ENCODE assay signal across 9 mouse cellular contexts in genomic region chr4:136981347-136981746, GRCm38 (mm10). TPM values are rescaled to one million over a fixed set of nuclear protein-coding genes. Genes with fewer than 3 reads are reported as not detected.
A peak's percentile ranks its signal among the peaks of the same experiment; 100 is the strongest.
DNase-seq lines count a peak whose midpoint lies in the region; ATAC-seq lines count a peak whose summit lies in the region.
"Had no signal": no experiment of that assay in that cellular context is flagged by ENCODE, and none has a peak within 500 bp of the region (broad histone marks: within the 10 kb centered on the region; RNA-seq: fewer than 3 reads in every experiment).

No protein-coding gene starts in this region.

- WGBS in hindbrain, embryonic 15.5 days: 7% methylated on average over 12 of the region's 12 CpGs

- no peak overlapping the region for H3K9ac ChIP-seq in hindbrain, embryonic 15.5 days
- H3K9ac ChIP-seq: lung, embryonic 15.5 days had no signal

- H3K4me1 ChIP-seq in hindbrain, embryonic 15.5 days (replicated peaks): peaks cover 32% of the 10 kb centered on the region

- peak; percentile 82 for ATAC-seq in hindbrain, embryonic 15.5 days (ENCODE audit: low FRiP score, low read depth)

- H3K9me3 ChIP-seq in hindbrain, embryonic 15.5 days: no peaks in the 10 kb centered on the region
- H3K9me3 ChIP-seq: lung, embryonic 15.5 days had no signal

- peak overlapping the region; percentile 26 for H3K27ac ChIP-seq in hindbrain, embryonic 15.5 days (replicated peaks)
- H3K27ac ChIP-seq: lung, embryonic 15.5 days had no signal

- H3K27me3 ChIP-seq in hindbrain, embryonic 15.5 days: no peaks in the 10 kb centered on the region; the same call in 1 of the 2 replicates

- no peaks in the 10 kb centered on the region for H3K36me3 ChIP-seq in hindbrain, embryonic 15.5 days
- H3K36me3 ChIP-seq: lung, embryonic 15.5 days had no signal

- no peak overlapping the region for H3K4me2 ChIP-seq in hindbrain, embryonic 15.5 days
- H3K4me2 ChIP-seq: lung, embryonic 15.5 days had no signal

- H3K4me3 ChIP-seq in hindbrain, embryonic 15.5 days: no peak overlapping the region
- H3K4me3 ChIP-seq: lung, embryonic 15.5 days had no signal

- DNase-seq in urinary bladder, postnatal 36 days (ENCODE audit: low spot score in 2 of 2): peak; percentile 9 to 15
- DNase-seq in urinary bladder, postnatal 25 days (ENCODE audit: low spot score): no peak
- DNase-seq in embryo, embryonic 10.5 days (ENCODE audit: low spot score): peak; percentile 87
- peak; percentile 41 to 55 for DNase-seq in layer of hippocampus, postnatal 25 days (ENCODE audit: extremely low spot score in 1 of 2, low spot score in 1 of 2)
- peak; percentile 58 for DNase-seq in mesoderm, embryonic 11.5 days (ENCODE audit: low read depth, low spot score)
- DNase-seq in right cerebral cortex, postnatal 36 days (ENCODE audit: low spot score in 2 of 2): peak; percentile 24 to 30
- DNase-seq in spleen, postnatal 4 days (ENCODE audit: low spot score in 2 of 2): no peak

RNA-seq across cellular contexts. Expression of gene Epha8, which starts 24.7 kb away (rescaled TPM):
- 13.9 and 16.5 TPM in 2 replicates for polyA plus RNA-seq in hindbrain, embryonic 15.5 days (2015; fragmentation: Nextera tagmentation; extraction: Ambion mirVana)
- total RNA-seq in layer of hippocampus, postnatal 25 days (2021): 1 to 10 TPM; 1.9 to 2.3 TPM

Comparison
In these comparisons a context has a peak if more than half of its experiments do, and no peak if none do; other contexts are left out.
1. DNase-seq: peak in urinary bladder, postnatal 36 days (2 of 2), embryo, embryonic 10.5 days (single experiment), layer of hippocampus, postnatal 25 days (2 of 2), mesoderm, embryonic 11.5 days (single experiment) and right cerebral cortex, postnatal 36 days (2 of 2); none in urinary bladder, postnatal 25 days (single experiment) and spleen, postnatal 4 days (0 of 2).